Mouse (Mus musculus): ENCODE data around the gene Cfd. TPM values are rescaled to one million over a fixed set of nuclear protein-coding genes. Genes with fewer than 3 reads are reported as not detected.

The Cfd gene
- polyA plus RNA-seq, 1 experiment from 2014 or later: not detected

DNA sequence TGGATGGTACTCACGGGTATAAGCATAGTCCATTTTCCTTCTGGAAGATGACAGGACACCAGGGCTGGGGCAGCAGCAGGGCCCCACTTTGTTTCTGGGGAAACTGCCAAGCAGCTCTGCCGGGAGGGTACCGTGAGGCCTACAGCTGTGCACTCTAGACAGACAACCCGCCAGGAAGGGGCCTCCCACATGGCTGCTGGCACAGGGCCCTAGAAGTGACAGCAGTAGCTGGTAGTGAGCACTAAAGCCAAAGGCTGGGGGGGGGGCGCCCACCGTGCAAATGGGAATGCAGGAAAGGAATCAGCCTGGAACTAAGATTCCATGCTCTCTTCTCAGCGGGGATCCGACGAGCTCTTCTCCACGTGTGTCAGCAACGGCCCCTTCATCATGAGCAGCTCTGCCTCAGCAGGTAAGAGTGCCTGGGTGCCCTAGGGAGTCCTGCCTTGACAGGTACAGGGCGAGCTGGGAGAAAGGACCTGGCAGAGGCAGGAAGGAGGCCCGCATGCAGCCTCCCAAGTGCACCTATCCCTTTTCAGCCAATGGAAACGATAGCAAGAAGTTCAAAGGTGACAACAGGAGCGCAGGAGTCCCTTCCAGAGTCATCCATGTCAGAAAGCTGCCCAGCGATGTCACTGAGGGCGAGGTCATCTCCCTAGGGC is 32.1 kb upstream of the Cfd start:
- Histone ChIP-seq H3K9me3 (ENCODE audit: control insufficient read depth, low read length) (no peaks in the 10 kb centered on the region), H3K27ac (replicated peaks) (peak overlapping the region; percentile 45; the same call in 1 of the 2 replicates), H3K9ac (ENCODE audit: low read length) (no peak overlapping the region), H3K36me3 (ENCODE audit: control insufficient read depth, insufficient read depth, low read length) (peaks cover 42% of the 10 kb centered on the region), H3K4me1 (replicated peaks; ENCODE audit: control insufficient read depth, insufficient read depth) (peaks cover 16% of the 10 kb centered on the region), H3K27me3 (ENCODE audit: control insufficient read depth, insufficient read depth, low read length) (no peaks in the 10 kb centered on the region), H3K4me3 (ENCODE audit: low read depth, low read length) (peak overlapping the region; percentile 94; the same call in 1 of the 2 replicates), H3K4me2 (replicated peaks; ENCODE audit: low read depth) (peak overlapping the region; percentile 92)
- no peak for TF ChIP-seq EP300 (optimal IDR thresholded peaks at IDR 0.05)
- TF ChIP-seq CTCF (IDR thresholded peaks at IDR 0.05; ENCODE audit: low read depth): no peak
- DNase-seq (ENCODE audit: low spot score) (no peak), ATAC-seq (ENCODE audit: low FRiP score, low TSS enrichment) (no peak)
- 28% methylated on average over 16 of the region's 17 CpGs for WGBS

GRCm38 (mm10) chr10:79859116-79859515 is 31.5 kb upstream of the Cfd start:
- H3K36me3 ChIP-seq (ENCODE audit: control insufficient read depth, insufficient read depth, low read length): peaks cover 42% of the 10 kb centered on the region
- H3K9me3 ChIP-seq (ENCODE audit: control insufficient read depth, low read length): no peaks in the 10 kb centered on the region
- no peak overlapping the region for H3K27ac ChIP-seq (replicated peaks)
- ATAC-seq (ENCODE audit: low FRiP score, low TSS enrichment) (no peak), DNase-seq (ENCODE audit: low spot score) (no peak)
- peaks cover 16% of the 10 kb centered on the region for H3K4me1 ChIP-seq (replicated peaks; ENCODE audit: control insufficient read depth, insufficient read depth)
- no peaks in the 10 kb centered on the region for H3K27me3 ChIP-seq (ENCODE audit: control insufficient read depth, insufficient read depth, low read length)
- H3K4me2 ChIP-seq (replicated peaks; ENCODE audit: low read depth): no peak overlapping the region
- H3K4me3 ChIP-seq (ENCODE audit: low read depth, low read length): no peak overlapping the region
- no peak overlapping the region for H3K9ac ChIP-seq (ENCODE audit: low read length)
- no peak for TF ChIP-seq EP300 (optimal IDR thresholded peaks at IDR 0.05)
- TF ChIP-seq CTCF (IDR thresholded peaks at IDR 0.05; ENCODE audit: low read depth): no peak
- WGBS: 60% methylated on average over 11 of the region's 11 CpGs

- WGBS: 83% methylated on average over 26 of the region's 26 CpGs
- TF ChIP-seq EP300 (optimal IDR thresholded peaks at IDR 0.05) (no peak), CTCF (IDR thresholded peaks at IDR 0.05; ENCODE audit: low read depth) (no peak)
- H3K4me1 ChIP-seq (replicated peaks; ENCODE audit: control insufficient read depth, insufficient read depth): peaks cover 16% of the 10 kb centered on the region
Measured at GRCm38 (mm10) chr10:79860079-79860911, 30.4 kb upstream of the Cfd start.

DNA sequence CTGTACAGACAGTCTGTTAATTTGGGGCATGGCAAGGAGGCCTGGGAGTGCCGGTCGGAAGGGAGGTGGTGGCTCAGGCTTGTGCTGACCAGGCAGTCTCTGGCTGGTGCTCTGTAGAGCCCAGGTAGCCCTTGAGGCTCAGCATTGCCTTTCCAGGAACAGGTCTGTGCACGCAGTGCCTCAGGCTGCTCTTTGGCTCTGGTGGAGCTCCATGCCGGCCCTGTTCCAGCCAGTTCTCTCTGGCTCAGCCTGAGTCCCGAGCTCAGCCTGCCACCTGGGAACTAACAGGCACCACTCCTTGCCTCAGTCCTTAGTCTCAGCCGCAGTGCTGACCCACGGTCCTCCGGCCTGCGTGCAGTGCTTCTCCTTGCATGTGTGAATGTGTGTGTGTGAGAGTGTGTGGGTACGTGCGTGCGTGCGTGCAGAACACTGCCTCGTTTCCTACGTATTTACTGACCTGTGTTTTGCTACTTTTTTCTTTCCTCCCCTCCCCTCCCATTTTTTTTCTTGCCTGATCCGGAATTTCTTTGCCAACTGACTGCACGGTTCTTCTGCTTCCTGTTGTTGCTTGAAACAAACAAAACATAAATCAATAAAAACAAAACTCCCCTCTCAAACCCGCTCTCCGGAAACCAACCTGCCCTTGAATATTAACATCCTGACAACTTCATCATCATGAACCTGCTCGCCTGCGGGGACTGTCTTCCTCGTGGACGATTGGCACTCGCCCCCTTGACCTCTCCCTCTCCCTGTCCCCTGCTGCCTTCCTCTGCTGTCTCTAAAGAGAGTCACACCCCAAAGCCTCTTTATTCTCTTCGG is 29.2 kb upstream of the Cfd start:
- Histone ChIP-seq H3K4me2 (replicated peaks; ENCODE audit: low read depth) (no peak overlapping the region), H3K4me3 (ENCODE audit: low read depth, low read length) (no peak overlapping the region), H3K9me3 (ENCODE audit: control insufficient read depth, low read length) (no peaks in the 10 kb centered on the region), H3K9ac (ENCODE audit: low read length) (no peak overlapping the region), H3K27ac (replicated peaks) (no peak overlapping the region), H3K27me3 (ENCODE audit: control insufficient read depth, insufficient read depth, low read length) (no peaks in the 10 kb centered on the region), H3K36me3 (ENCODE audit: control insufficient read depth, insufficient read depth, low read length) (peaks cover 44% of the 10 kb centered on the region), H3K4me1 (replicated peaks; ENCODE audit: control insufficient read depth, insufficient read depth) (peaks cover 16% of the 10 kb centered on the region)
- no peak for ATAC-seq (ENCODE audit: low FRiP score, low TSS enrichment)
- WGBS: 63% methylated on average over 25 of the region's 25 CpGs
- DNase-seq (ENCODE audit: low spot score): no peak
- TF ChIP-seq CTCF (IDR thresholded peaks at IDR 0.05; ENCODE audit: low read depth) (no peak), EP300 (optimal IDR thresholded peaks at IDR 0.05) (no peak)

More at GRCm38 (mm10) chr10:79860079-79860911, 30.4 kb upstream of the Cfd start:
- Histone ChIP-seq H3K4me2 (replicated peaks; ENCODE audit: low read depth) (no peak overlapping the region), H3K36me3 (ENCODE audit: control insufficient read depth, insufficient read depth, low read length) (peaks cover 44% of the 10 kb centered on the region), H3K9me3 (ENCODE audit: control insufficient read depth, low read length) (no peaks in the 10 kb centered on the region), H3K27me3 (ENCODE audit: control insufficient read depth, insufficient read depth, low read length) (no peaks in the 10 kb centered on the region), H3K4me3 (ENCODE audit: low read depth, low read length) (no peak overlapping the region), H3K27ac (replicated peaks) (no peak overlapping the region), H3K9ac (ENCODE audit: low read length) (0 out of 2 replicates have a peak overlapping the region, but pooled peaks have one; percentile 4)
- DNase-seq (ENCODE audit: low spot score) (no peak), ATAC-seq (ENCODE audit: low FRiP score, low TSS enrichment) (no peak)

- ATAC-seq (ENCODE audit: low FRiP score, low TSS enrichment): no peak
- no peak overlapping the region for H3K9ac ChIP-seq (ENCODE audit: low read length)
- H3K4me1 ChIP-seq (replicated peaks; ENCODE audit: control insufficient read depth, insufficient read depth): peaks cover 14% of the 10 kb centered on the region
- H3K36me3 ChIP-seq (ENCODE audit: control insufficient read depth, insufficient read depth, low read length): peaks cover 41% of the 10 kb centered on the region
- no peak overlapping the region for H3K4me2 ChIP-seq (replicated peaks; ENCODE audit: low read depth)
- 86% methylated on average over 23 of the region's 23 CpGs for WGBS
- no peaks in the 10 kb centered on the region for H3K27me3 ChIP-seq (ENCODE audit: control insufficient read depth, insufficient read depth, low read length)
- no peak overlapping the region for H3K4me3 ChIP-seq (ENCODE audit: low read depth, low read length)
- DNase-seq (ENCODE audit: low spot score): no peak
- no peak for TF ChIP-seq EP300 (optimal IDR thresholded peaks at IDR 0.05)
- TF ChIP-seq CTCF (IDR thresholded peaks at IDR 0.05; ENCODE audit: low read depth): no peak
- H3K27ac ChIP-seq (replicated peaks): no peak overlapping the region
- H3K9me3 ChIP-seq (ENCODE audit: control insufficient read depth, low read length): no peaks in the 10 kb centered on the region
Measured at GRCm38 (mm10) chr10:79862049-79862788, 28.4 kb upstream of the Cfd start.
